Mouse (Mus musculus): ENCODE data around the gene Lrrc46.

Lrrc46 gene

DNA sequence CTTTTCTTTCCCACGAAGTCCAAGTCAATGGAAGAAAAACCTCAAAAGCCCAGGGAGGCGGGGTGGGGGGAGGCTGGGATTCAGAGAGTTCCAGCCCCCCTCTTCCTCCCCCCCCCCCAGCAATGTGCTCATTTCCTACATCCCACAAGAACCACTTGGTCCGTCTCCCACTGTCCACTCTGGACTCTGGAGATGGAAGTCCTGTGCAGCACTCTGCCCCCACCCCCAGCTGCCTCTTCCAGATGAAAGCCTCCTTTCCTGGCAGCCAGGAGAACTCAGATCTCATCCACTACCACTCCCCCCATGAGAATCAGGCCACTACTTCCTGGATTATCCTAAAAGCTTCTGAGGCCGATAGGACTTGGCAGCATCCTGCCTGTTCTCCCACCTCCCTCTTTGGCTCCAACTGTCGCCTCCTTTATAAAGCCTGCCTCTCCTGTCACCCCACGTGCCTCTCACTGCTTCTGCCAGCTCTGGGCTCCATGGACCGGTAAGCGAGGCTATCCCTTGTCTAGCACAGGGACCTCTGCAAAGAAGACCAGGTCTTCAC lies 28.0 kb downstream of the Lrrc46 start, which contains the start of gene Sp6:
Sp6 (plus strand) TSS at position 274 of the 550 bp plus-strand sequence.
- in situ Hi-C loops (cut with MboI, MseI) = no loop called here

DNA sequence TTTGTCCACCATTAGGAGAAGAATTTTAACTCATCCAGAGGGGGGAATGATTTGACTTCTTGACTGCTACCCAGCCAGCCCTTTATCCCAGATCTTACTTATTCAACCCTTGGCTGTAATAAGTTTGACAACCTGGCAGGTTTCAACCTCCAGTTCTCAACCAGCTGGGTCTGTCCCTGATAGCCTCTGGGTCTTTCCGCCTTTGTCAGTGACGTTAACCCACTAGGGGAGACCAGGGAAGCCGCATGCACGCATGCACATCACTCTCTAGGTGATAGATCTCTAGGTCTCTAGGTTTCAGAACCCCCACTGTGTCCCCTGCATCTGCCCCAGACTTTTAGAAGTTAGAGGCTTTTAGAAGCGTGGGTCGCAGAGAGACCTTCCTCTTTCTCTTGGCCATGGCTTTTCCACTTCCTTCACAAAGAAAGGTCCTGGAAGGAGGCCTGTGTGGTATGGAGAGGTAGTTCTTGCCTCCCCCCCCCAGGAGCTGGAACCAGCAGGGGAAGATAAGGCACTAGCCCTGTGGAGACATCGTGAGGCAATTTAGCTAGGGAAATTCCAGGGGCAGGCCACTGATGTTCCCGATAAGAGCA lies 31.9 kb downstream of the Lrrc46 start:
- in situ Hi-C loops (cut with MboI, MseI) = no loop called here

DNA sequence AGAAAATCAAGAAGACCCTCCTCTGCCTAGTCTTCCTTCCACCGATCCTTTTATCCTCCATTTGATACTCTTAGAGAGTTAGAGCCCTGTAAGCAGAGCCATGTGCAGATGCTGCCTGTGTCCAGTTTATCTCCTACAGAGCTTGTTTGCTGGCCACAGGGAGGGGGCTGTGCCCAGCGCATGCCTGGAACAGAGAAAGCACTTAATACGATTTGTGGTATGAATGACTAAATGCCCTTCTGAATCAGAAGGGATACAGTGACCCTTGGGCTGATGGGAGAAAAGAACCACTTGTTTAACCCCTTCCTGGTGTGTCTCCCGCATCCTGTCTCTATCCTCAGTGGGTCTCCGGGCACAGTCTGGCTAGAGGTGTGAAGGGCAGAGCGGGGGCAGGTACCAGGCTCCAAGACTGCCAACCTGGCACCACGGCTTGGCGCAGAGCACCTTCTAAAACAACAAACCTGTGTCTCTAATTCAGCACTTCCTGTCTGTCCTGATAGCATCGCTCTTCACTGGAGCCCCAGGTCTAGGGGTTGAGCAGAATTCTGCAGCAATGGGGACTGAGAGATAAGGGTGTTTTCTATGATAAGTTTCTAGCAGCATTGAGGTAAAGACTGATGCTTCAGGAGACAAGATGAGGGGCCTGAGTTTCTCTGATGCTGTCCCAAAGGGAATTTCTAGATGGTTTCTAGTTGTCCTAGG lies 34.0 kb downstream of the Lrrc46 start:
- in situ Hi-C loops (cut with MboI, MseI) = no loop called here

DNA sequence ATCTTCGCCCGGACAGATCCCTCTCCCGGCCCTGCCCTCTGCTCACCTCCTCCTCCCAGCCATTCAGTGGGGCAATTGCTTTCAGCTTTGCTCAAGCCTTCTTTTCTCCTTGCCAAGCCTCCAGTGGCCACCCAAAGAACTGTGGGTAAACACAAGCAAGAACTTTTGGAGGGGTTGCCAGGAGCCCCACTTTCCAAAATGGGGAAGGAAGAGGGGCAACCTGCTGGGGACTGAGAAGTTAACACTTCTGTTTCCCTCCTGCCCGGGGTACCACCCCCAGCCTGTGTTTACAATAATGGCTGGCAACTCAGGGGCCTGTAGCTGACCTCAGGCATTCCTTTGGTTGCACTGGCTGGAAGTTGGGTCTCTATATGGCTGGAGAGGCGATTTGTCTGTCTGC lies 38.0 kb downstream of the Lrrc46 start:
- in situ Hi-C loops (cut with MboI, MseI) = no loop called here

DNA sequence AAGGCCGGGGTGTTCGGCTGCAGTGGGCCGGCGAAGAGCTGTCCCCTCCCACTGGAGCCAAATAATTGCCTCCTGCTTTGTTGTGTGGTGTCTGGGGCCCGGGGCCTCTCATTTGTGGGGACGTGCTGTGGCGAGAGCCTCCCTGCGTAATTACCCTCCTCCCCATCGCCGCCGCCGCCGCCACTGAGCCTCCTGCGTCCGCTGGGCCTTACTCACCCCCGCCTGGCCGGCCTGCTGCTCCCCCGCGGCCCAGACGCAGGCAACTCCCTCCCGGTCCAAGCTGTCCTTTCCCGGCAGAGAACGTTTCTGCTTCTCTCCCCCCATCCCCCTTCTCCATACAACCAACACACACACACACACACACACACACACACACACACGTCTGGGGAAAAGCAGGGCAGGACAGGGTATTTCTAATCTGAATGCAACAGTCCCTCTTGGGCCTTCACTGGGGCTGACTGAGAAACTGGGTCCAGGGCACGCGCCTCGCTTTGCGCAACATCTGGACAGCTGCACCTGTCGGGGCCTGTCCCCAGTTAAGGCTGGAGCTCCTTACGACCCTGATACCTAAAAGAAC lies 43.7 kb downstream of the Lrrc46 start:
- in situ Hi-C loops (cut with MboI, MseI) = no loop called here

DNA sequence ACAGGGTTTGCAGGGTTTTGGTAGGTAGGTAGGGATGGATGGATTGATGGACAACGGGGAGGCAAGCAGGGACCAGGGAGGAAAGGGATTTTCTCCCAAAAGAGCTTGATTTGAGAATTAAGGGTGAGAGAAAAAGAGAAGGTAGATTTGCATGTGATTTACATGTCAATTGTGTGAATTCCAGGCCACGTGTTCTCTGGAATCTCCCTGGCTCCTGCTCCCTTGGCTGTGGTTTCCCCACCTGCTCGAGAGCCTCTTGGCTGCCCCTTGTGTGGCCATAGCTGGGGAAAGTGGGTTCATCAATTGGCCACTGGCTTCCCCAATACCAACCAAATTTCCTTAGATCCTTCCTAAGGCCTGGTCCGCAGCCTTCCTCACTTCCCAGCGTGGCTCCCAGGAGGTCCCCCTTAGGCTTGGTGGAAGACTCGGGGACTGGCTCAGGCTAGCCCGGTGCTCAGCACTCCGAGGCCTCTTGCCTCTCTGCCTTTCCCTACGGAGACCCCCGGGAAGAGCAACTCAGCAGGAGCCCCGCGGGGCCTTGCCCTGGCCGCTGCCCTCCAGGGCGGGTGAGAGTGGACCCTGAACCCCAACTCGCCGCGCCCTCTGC lies 44.3 kb downstream of the Lrrc46 start:
- in situ Hi-C loops (cut with MboI, MseI) = no loop called here

DNA sequence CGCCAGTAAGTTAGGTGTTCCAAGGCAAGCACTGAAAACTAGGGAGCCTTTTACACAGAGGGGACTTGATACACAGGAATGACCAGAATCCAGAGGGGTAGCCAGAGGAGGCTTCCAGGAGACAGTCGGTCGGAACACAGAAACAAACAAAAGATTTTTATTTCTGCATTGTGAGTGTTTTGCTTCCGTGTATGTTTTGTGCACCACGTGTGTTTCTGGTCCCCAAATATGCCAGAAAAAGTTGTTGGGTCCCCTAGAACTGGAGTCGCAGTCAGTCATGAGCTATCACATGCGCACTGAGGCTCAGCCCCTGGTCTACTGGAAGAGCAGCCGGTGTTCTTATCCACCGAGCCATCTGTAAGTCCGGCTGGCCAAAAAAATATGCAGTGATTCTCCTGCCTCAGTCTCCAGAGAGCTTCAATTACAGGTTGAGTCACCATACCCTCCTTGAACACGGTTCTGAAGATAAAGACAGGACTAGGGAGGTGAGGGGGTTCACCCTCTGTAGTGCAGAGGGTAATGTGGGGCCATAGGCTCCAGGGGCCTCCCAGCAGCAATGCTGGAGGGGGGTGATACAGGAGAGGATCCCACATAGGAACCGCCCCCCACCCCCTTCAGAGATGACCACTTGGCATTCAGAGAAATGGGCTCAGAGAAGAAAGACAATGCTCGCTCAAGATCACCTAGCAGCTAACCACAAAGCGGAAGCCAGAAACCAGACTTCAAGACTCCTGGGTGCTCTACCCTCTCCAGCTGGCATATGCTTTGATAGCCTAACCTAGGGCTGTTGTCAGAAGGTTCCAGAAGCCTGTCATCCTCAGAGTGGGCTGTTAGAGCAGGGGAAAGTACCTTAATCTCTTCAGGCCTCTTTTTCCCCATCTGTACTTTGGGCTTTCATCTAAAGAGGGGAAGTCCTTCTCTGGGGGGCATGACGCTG lies 45.1 kb downstream of the Lrrc46 start:
- in situ Hi-C loops (cut with MboI, MseI) = no loop called here

DNA sequence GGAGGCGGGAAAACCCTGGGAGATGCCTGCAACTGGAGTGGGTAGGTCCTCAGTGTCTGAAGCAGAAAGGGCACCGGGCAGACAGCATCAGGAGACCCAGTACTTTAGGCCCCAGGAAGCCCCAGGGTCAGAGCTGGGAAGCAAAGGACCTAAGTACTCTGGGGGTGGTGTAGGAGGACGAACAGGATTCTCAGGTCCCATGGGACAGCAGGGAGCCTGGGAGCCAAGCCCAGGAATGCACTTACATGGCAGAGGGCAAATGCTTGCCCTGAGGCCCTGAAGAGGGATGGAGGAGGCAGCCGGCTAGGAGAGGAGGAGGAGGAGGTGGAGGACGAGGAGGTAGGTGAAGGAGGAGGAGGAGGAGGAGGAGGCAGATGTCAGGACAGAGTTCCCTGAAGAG lies 46.2 kb downstream of the Lrrc46 start:
- in situ Hi-C loops (cut with MboI, MseI) = no loop called here

DNA sequence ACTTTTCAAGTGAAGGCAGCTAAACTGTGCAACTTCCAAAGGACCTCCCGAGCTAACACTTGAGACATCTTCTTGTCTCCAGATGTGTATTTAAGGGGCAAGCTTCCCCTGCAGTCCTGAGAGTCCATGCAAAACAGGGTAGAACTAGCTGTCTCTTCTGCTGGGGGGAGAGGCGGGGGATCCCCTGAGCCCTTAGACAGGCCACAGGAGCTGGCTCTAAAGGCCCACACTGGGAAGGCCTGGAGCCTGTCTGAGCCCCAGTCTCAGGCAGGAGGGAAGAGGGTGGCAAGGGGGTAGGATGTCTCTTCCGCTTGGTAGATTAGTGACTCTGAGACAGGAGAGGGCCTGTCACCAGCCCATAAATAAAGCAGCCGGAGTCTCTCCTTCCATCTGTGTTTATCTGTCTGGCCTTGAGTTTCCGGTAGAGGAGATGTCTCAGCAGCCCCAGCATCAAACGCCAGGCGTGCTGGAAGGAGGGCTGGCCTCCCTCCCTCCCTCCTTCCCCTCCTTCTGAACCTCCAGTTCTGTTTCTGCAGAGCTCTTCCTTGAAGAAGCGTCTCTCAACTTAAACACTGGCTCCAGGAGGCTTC lies 48.4 kb downstream of the Lrrc46 start:
- in situ Hi-C loops (cut with MboI, MseI) = no loop called here

DNA sequence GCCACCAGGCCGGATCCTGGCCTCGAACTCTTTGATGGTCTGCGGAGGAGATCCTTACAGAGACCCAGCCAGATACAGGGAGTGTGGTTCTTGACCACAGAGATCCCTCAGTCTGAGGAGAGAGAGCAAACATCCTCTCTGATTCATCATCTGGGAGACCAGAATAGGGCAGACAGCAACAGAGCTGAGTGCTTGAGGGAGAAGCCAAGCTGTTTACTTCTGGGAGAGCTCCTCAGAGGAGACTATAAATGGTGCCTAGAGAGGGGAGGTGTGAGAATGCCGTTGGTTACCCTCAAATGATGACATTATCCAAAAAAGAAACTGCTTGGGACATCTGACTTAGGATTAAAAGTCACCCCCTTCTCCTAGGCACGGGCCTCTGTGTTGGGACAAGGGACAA lies 49.7 kb downstream of the Lrrc46 start:
- in situ Hi-C loops (cut with MboI, MseI) = no loop called here

DNA sequence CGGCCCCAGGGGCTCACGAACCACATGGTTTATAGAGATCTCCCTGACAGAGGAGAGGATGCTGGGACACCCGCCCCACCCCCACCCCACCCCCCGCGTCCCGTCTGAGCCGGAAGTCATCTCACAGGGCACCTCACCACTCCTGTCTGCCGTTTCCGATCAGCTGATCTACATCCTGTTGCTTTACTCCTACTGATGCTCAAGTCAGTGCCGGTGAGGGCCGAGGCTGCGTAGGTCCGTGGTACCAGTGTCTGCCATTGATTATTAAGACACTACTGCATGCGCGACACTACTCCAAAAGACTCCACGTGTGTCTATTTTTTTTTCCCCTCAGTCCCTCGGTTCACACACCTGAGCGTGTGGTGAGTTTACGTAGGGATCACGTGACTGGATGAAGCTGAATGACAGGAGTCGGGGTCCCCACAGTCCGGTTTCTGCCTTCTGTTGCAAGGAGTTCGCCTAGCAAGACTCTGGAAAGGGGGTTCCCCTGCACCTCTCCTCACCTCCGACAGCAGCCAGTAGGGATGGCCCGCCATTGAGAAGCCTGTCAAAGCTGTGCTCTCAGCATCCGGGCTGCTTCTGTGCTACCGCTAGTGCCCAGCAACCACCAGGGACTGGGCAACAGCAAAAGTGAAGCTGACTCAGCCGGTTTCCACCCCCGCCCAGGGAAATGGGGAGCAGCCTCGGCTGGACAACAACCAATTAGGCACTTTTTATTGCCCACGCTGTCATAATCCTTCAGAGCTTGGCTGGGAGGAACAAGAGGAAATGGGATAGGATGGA lies 53.1 kb downstream of the Lrrc46 start:
- in situ Hi-C loops (cut with MboI, MseI) = no loop called here

DNA sequence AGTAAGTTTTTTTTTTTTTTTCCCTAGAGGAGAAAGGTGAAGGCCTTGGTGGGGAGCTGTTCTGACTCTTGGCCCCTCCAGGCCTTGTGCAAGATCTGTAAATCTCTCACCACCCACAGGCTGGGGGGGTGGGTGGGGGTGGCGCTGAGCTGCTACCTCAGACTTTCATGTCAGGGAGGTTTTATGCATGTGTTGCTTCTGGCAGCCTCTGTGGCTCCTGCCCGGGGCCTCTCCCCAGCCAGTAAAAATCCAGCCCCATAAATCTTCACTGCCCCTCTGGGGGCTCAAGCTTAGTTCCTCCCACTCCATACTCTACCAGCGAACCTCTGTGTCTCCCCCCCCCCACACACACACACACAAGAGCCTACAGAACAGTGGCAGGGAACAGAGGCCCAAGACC lies 54.7 kb downstream of the Lrrc46 start:
- in situ Hi-C loops (cut with MboI, MseI) = no loop called here

DNA sequence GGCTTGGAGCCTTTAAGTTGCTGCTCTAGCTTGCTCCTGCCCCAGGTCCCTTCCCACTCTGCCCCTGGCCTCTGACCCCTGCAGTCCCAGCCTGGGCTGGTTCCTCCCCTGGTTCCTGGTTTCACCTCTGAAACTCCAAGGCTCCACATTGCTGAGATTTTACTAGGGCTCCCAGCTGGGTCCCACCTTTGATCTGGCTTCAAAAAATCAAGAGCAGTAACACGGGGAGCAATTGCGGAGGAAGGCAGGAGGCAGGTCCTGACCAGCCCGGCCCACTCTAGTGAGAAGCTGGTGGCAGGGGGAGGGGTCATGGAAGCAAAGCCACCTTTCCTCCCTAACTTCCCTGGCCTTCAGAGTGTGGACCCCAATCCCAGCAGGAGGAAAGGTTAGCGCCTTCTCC lies 56.3 kb downstream of the Lrrc46 start:
- in situ Hi-C loops (cut with MboI, MseI) = loop anchor here (5.0 kb wide), 1 partner anchor 37 kb away; no protein-coding TSS in a partner anchor
